Mouse (Mus musculus) MEL (cell line): Measurements from ENCODE around the gene Copz1.

ENCODE experiments used
- CTCF ChIP-seq, 3 experiments: IDR thresholded peaks in 2 of 3; conservative IDR thresholded peaks in 1 of 3; 2 replicates each; pipeline ENCODE4 v1.5.1; 2011 to 2012; ENCODE audit warnings: low read length in 3 of 3, low read depth in 2 of 3, mild to moderate bottlenecking in 2 of 3, improper control_type of control experiment in 1 of 3, inconsistent platforms in 1 of 3, mixed read lengths in 1 of 3, moderate library complexity in 1 of 3; ENCODE audit not compliant: control insufficient read depth in 1 of 3, insufficient read depth in 1 of 3, poor library complexity in 1 of 3, severe bottlenecking in 1 of 3
- MAFK ChIP-seq: IDR thresholded peaks from 2 replicates; pipeline ENCODE4 v1.6.1; 2011; ENCODE audit warnings: low read depth, mild to moderate bottlenecking, low read length, improper control_type of control experiment, borderline replicate concordance
- MEF2A ChIP-seq: IDR thresholded peaks from 2 replicates; pipeline ENCODE4 v1.6.1; 2014; ENCODE audit warnings: low read depth, mild to moderate bottlenecking, inconsistent platforms, low read length, improper control_type of control experiment; ENCODE audit not compliant: poor library complexity, insufficient replicate concordance, severe bottlenecking; ENCODE audit errors: extremely low read depth
- NRF1 ChIP-seq: IDR thresholded peaks from 2 replicates; pipeline ENCODE4 v1.6.1; 2014; ENCODE audit warnings: low read depth, mild to moderate bottlenecking, inconsistent platforms, low read length, improper control_type of control experiment, moderate library complexity; ENCODE audit not compliant: poor library complexity, insufficient read depth, severe bottlenecking
- POLR2A ChIP-seq, 2 experiments: IDR thresholded peaks; 2 replicates each; pipeline ENCODE4 v1.6.1; 2011 to 2012; ENCODE audit warnings: low read length in 2 of 2, mild to moderate bottlenecking in 2 of 2, control low read depth in 1 of 2, improper control_type of control experiment in 1 of 2, low read depth in 1 of 2, moderate library complexity in 1 of 2; ENCODE audit not compliant: control insufficient read depth in 1 of 2, insufficient read depth in 1 of 2, poor library complexity in 1 of 2
- POLR2AphosphoS2 ChIP-seq: IDR thresholded peaks from 2 replicates; pipeline ENCODE4 v1.6.1; 2011; ENCODE audit warnings: low read length, improper control_type of control experiment
- UBTF ChIP-seq: IDR thresholded peaks from 2 replicates; pipeline ENCODE4 v1.6.1; 2012; ENCODE audit warnings: low read depth, mild to moderate bottlenecking, inconsistent platforms, low read length, improper control_type of control experiment, moderate library complexity, borderline replicate concordance; ENCODE audit not compliant: insufficient read depth

- TF ChIP-seq CTCF (IDR thresholded peaks at IDR 0.05 in 2 of 3, conservative IDR thresholded peaks at IDR 0.05 in 1 of 3; ENCODE audit: control insufficient read depth in 1 of 3, insufficient read depth in 1 of 3, low read depth in 2 of 3, low read length in 3 of 3, poor library complexity in 1 of 3, severe bottlenecking in 1 of 3) = no peak
- no peak for TF ChIP-seq MAFK
- no peak for TF ChIP-seq POLR2A (IDR thresholded peaks at IDR 0.05; ENCODE audit: control insufficient read depth in 1 of 2, insufficient read depth in 1 of 2, low read depth in 1 of 2, low read length in 2 of 2, poor library complexity in 1 of 2)
- TF ChIP-seq POLR2AphosphoS2 = no peak
- no peak for TF ChIP-seq UBTF
- no peak for TF ChIP-seq MEF2A
- TF ChIP-seq NRF1 = no peak
Observed at GRCm38 (mm10) chr15:103301547-103302340, 29.2 kb downstream of the Copz1 start.
